Mouse (Mus musculus): ENCODE measurements around the gene Ptn.

The Ptn gene

DNA sequence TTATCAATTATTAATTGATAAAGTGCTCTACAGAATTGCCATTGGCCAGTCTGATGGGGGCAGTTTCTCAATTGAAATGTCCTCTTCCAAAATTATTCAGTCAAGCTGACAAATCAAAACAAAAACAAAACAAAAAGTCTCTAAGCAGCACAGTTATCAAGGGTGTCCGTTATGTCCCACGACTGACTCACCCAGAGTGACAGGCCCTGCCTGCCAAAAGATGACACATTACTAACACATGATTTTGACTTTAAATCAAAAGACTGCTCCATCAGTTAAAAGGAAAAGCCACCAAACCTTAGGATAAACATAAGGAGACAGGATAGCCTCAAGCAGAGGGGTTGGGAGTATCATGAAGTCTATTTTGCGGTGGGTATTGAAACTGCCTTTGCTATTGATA lies 6.6 kb upstream of the Ptn start:
- no peak for DNase-seq (ENCODE audit: low read depth in 2 of 2, low spot score in 2 of 2)

DNA sequence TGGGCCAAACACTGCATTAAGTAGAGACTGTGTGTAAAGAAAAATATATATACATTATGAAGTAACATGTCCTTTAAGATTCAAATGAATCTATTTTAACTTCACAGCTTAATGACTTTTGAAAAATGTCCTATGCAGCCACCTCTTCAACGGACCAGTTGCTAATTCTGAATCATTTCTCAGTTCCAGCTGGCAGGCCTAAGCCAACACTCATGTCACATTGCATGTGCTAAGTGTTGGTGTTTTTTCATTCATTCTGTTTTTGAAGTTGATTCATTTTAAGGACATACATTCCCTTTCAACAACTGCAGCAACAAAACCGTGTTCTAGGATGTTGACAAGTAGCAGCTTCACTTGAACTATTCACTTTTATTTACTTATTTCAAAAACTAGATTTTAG lies 6.0 kb upstream of the Ptn start:
- DNase-seq (ENCODE audit: low read depth in 2 of 2, low spot score in 2 of 2): no peak

GRCm38 (mm10) chr6:36812666-36813515 lies 2.9 kb upstream of the Ptn start:
- no peak for DNase-seq (ENCODE audit: low read depth in 2 of 2, low spot score in 2 of 2)

DNA sequence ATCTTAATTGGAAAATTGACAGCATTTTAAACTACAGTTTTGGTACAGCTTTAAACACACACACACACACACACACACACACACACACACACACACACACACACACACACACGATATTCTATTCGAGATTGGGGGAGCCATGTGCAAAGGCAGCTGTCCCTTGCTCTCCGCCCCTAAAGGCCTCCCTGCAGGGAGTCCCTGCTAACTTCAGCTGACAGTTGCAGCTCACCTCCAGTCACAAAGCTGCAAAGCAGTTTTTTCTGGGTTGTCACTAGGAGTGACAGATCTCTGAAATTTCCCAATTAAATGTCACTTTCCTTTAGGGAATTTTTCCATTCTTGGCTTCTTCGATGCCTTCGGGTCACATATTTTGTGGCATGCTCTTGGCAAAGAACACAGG lies 428 bp upstream of the Ptn start:
- DNase-seq (ENCODE audit: low read depth in 2 of 2, low spot score in 2 of 2): no peak

DNA sequence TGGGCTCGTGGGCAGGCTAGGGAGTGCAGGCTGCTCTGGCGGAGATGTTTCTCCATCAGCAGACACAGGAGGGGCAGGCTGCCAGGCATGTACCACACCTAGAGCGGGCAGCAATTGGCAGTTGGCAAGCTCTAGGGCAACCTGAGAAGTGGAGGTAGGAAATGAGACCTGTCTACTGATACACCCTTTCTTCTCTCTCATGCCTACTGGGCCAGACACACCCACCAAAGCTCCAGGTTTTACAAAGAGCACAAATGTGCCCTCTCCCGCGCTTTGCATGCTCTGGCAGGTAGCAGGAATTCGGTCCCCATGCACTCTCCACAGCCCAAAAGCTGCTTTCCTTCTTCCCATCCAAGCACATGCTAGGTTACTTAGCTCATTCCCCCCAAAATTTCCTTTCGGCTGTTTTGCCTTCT lies 701 bp downstream of the Ptn start:
- no peak for DNase-seq (ENCODE audit: low read depth in 2 of 2, low spot score in 2 of 2)

GRCm38 (mm10) chr6:36808306-36809058 lies 1.5 kb downstream of the Ptn start:
- no peak for DNase-seq (ENCODE audit: low read depth in 2 of 2, low spot score in 2 of 2)

GRCm38 (mm10) chr6:36806906-36807305 lies 3.1 kb downstream of the Ptn start:
- DNase-seq (ENCODE audit: low read depth in 2 of 2, low spot score in 2 of 2): no peak

DNA sequence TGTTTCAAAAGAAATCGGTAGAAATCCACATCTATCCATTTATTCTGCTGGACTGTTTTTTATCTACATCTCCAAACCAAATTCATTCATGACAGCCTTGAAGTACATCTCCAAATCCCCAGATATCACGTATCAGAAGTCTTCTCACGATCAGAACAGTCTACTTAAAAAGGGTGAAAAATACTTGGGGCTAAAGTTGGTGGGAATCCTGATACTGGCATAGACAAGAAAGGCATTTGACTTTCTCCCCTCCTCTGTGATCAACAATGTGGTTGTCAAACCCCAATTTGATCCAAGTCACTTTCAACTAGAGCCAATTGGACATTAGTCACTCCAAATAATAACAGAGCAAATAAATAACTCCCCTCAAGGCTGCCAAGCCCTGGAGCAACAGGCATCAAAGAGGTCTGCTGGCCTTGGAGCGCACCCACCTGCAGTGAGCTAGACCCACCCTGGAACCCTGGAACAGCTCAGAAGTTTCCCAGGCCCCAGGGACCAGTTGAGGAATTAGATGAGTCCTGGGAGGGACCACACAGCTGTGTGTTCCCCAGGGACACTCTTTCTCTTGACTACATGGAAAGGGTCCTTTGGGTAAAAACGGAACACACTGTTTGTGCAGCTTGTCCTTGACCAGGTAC lies 9.6 kb downstream of the Ptn start:
- DNase-seq (ENCODE audit: low read depth in 2 of 2, low spot score in 2 of 2): no peak

DNA sequence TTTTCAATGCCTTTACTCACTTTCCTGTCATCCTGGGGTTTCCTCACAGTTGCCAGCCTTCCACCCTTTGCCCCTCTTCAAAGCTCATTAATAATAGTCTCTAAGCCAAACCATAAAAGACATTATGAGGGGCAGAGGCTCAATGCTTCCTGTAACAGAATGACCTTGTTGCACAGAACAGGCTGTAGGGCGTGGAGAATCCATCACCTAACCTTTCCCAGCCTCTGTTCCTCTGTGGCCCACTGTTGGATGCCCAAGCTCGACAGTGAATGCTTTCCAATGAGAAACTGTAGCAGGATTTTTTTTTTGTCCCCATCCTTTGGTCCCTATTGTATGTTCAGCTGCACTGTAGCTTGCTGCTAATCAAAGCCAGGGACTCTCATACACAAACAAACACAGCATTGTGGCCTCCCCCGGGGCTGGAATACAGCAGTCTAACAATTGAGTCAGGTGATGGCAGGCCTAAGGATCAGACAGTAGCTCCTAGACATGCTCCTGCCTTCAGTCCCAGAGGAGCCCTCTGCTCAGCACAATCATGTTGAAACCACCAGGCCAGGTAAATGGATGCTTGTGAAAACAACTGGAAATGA lies 12.9 kb downstream of the Ptn start:
- no peak for DNase-seq (ENCODE audit: low read depth in 2 of 2, low spot score in 2 of 2)

DNA sequence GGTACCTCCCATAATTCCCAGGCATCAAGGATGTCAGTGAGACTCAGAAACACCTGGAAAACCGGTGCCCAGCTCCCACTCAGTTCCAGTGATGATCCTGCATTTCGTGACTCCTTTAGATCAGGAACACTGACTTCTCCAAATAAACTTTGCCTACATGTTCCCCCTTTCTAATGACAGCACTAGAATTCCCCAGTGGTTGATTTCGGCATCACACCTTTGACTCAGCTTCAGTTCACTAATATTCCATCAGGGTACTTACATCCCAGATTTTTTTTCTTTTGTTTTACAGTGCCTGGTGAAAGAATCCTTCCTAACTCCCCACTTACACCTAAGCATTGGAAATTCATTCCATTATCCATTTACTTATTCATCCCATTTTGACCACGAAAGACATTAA lies 15.5 kb downstream of the Ptn start:
- DNase-seq (ENCODE audit: low read depth in 2 of 2, low spot score in 2 of 2): no peak

GRCm38 (mm10) chr6:36793775-36794174 lies 16.2 kb downstream of the Ptn start:
- no peak for DNase-seq (ENCODE audit: low read depth in 2 of 2, low spot score in 2 of 2)

GRCm38 (mm10) chr6:36789261-36789660 lies 20.8 kb downstream of the Ptn start:
- DNase-seq (ENCODE audit: low read depth in 2 of 2, low spot score in 2 of 2): no peak

- no peak for DNase-seq (ENCODE audit: low read depth in 2 of 2, low spot score in 2 of 2)
These were observed 21.3 kb downstream of the Ptn start for GRCm38 (mm10) chr6:36788576-36789191.

DNA sequence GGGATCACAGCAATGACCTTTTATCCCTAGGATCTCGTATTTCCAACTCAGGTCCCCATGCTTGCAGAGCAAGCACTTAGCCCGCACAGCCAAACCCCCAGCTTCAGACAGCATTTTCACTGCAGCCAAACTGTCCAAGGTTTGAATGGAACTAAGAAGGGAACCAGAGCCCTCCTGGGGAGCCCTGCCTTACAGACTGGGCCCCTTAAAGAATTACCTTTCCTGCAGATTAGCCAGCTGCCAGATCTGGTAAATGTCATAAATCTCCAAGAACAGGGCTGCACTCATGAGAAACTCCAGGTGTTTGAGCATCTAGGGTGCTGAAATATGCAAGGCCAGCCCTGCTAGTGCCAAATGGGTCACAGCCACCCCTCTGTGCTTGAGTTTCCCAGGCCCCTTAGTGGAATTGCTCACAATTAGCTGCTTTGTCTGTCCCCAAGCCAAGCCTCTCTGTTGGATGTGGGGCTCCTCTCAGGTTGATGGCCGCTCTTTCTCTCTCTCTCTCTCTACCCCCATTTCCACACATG lies 25.3 kb downstream of the Ptn start:
- no peak for DNase-seq (ENCODE audit: low read depth in 2 of 2, low spot score in 2 of 2)

GRCm38 (mm10) chr6:36782481-36782880 lies 27.5 kb downstream of the Ptn start:
- DNase-seq (ENCODE audit: low read depth in 2 of 2, low spot score in 2 of 2): no peak

- no peak for DNase-seq (ENCODE audit: low read depth in 2 of 2, low spot score in 2 of 2)
These were observed 32.3 kb downstream of the Ptn start for GRCm38 (mm10) chr6:36777567-36778337.

DNA sequence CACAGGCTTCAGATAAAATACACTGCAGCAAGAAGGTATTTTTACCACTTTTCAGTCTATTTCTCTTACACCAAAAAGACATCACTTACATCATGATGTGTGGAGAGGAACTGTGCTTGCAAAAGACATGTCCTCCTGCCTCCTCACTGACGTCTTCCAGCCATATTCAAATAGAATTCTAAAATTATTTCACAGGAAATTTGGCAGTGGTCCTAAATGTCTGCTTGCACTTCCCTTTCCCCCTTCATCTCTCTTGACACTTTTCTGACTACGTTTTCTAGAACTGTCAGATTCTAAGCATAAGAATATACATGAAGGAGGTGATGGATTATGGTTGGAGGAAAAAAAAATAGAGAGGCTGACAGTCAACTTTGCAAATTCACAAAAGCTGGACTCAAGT lies 33.0 kb downstream of the Ptn start:
- DNase-seq (ENCODE audit: low read depth in 2 of 2, low spot score in 2 of 2): no peak

GRCm38 (mm10) chr6:36775647-36776360 lies 34.2 kb downstream of the Ptn start:
- DNase-seq (ENCODE audit: low read depth in 2 of 2, low spot score in 2 of 2): no peak

DNA sequence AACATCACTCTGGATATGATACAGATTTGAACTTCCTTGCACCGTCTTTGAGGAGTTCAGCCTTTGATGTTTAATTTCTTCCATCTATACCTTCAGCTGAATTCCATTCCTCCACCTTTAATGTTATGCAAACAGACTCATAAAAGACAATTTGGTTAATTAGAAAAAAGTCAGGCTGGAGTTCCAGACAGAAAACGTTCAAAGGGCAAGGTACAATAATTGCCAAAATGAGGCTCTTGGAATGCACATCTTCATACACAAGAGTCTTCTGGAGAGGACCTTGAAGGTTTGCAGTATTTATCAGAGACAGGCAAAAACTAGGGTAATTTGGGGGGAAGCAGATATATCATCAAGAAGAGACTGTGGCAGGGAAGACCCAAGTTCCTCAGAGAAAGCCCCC lies 37.5 kb downstream of the Ptn start:
- no peak for DNase-seq (ENCODE audit: low read depth in 2 of 2, low spot score in 2 of 2)

DNA sequence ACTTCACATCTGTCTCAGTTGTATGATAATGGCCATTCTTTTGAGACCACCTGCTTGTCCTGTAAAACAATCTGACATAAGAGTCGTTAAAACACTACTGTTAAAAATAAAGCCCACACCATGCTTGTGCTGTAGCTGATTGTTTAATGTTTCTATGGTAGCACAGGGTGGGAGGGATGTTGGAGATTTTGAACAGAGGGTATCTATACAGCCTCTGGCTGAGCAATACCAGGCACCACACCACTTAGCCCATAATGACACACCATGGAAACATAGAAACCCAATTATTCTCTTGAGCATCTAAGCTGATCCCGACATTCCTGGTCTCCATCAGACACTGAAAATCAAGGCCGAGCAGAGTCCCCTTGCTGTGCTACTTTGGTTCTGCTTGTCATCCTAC lies 41.0 kb downstream of the Ptn start:
- no peak for DNase-seq (ENCODE audit: low read depth in 2 of 2, low spot score in 2 of 2)
